Mouse (Mus musculus): ENCODE data around the gene Wdhd1. TPM values are rescaled to one million over a fixed set of nuclear protein-coding genes. Genes with fewer than 3 reads are reported as not detected.

Wdhd1 gene
- total and polyA plus RNA-seq, 2 experiments from 2014 or later = 9.7 to 10.7 TPM

DNA sequence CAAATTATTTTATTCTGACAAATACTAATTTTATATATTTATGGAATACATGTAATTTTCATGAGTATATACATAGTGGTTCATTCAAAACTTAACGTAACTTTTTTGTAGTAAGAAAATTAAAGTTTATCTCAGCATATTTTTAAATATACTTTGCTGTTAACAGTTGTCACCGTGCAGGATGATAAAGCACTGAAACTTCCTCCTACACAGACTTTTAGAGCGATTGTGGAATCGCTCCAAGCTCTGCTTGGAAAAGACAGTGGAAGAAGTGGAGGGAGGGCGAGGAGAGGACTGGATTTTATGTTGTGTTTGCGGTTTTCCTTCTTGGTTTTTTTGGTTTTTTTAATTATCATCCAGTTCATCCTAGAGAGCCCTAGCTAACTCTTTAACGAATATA lies 6.9 kb upstream of the Wdhd1 start:
- ATAC-seq = no peak

DNA sequence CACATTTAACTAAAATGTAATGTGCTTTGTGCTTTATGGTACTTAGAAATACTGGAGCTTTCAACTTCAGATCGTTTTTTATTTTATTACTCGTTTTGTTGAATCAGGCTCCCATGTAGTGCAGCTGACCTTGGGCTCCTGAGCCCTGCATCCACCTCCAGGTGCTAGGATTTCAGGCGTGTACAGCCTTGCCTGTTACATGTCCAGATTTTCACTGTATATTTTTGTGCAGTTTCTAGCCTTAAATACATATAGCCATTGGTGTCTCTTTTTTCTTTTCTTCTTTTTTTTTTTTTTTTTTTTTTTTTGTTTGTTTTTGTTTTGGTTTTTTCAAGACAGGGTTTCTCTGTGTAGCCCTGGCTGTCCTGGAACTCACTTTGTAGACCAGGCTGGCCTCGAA lies 4.9 kb upstream of the Wdhd1 start:
- Histone ChIP-seq H3K9me3 (ENCODE audit: low read length) (no peaks in the 10 kb centered on the region), H3K4me1 (ENCODE audit: insufficient read depth, low read length) (no peaks in the 10 kb centered on the region), H3K4me2 (ENCODE audit: low read depth, low read length) (no peak overlapping the region), H3K36me3 (ENCODE audit: insufficient read depth, low read length) (no peaks in the 10 kb centered on the region), H3K27ac (no peak overlapping the region), H3K9ac (replicated peaks; ENCODE audit: low read length) (no peak overlapping the region), H3K4me3 (ENCODE audit: low read length) (no peak overlapping the region), H3K27me3 (ENCODE audit: insufficient read depth, low read length) (no peaks in the 10 kb centered on the region)
- ATAC-seq (no peak), DNase-seq (ENCODE audit: low spot score) (no peak)
- 97% methylated on average over 4 of the region's 4 CpGs for WGBS
- TF ChIP-seq CTCF (IDR thresholded peaks at IDR 0.05; ENCODE audit: low read depth) = no peak

More for the DNA sequence above, 6.9 kb upstream of the Wdhd1 start:
- Histone ChIP-seq H3K9me3 (ENCODE audit: low read length) (no peaks in the 10 kb centered on the region), H3K4me1 (ENCODE audit: insufficient read depth, low read length) (no peaks in the 10 kb centered on the region), H3K4me3 (ENCODE audit: low read length) (no peak overlapping the region), H3K9ac (replicated peaks; ENCODE audit: low read length) (no peak overlapping the region), H3K27ac (no peak overlapping the region), H3K4me2 (ENCODE audit: low read depth, low read length) (no peak overlapping the region), H3K27me3 (ENCODE audit: insufficient read depth, low read length) (no peaks in the 10 kb centered on the region), H3K36me3 (ENCODE audit: insufficient read depth, low read length) (no peaks in the 10 kb centered on the region)
- 88% methylated on average over 7 of the region's 7 CpGs for WGBS
- no peak for TF ChIP-seq CTCF (IDR thresholded peaks at IDR 0.05; ENCODE audit: low read depth)
- DNase-seq (ENCODE audit: low spot score) = no peak

DNA sequence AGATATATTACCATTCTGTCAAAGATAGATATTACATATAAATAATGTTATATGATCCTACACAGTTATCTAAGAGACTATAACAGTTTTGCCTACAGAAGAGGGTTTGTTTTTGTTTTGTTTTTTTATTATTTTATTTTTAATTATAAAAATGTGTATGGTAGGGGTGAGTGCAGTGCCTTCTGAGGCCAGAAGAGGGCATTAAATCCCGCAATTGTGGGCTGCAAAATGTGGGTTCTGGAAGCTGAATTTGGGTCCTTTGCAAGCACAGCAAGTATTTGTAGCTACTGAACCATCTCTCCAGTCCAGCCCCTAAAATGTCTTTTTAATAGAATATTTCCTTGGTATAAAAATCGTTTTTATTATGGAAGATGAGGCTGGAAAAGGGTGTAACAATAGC lies 2.4 kb upstream of the Wdhd1 start:
- Histone ChIP-seq H3K9me3 (ENCODE audit: low read length) (no peaks in the 10 kb centered on the region), H3K36me3 (ENCODE audit: insufficient read depth, low read length) (no peaks in the 10 kb centered on the region), H3K4me3 (ENCODE audit: low read length) (no peak overlapping the region), H3K27ac (no peak overlapping the region), H3K4me1 (ENCODE audit: insufficient read depth, low read length) (no peaks in the 10 kb centered on the region), H3K4me2 (ENCODE audit: low read depth, low read length) (no peak overlapping the region), H3K27me3 (ENCODE audit: insufficient read depth, low read length) (no peaks in the 10 kb centered on the region), H3K9ac (replicated peaks; ENCODE audit: low read length) (no peak overlapping the region)
- ATAC-seq = no peak
- WGBS = 87% methylated on average over 2 of the region's 2 CpGs
- DNase-seq (ENCODE audit: low spot score) = no peak
- TF ChIP-seq CTCF (IDR thresholded peaks at IDR 0.05; ENCODE audit: low read depth) = no peak; the same call in 1 of the 2 replicates

DNA sequence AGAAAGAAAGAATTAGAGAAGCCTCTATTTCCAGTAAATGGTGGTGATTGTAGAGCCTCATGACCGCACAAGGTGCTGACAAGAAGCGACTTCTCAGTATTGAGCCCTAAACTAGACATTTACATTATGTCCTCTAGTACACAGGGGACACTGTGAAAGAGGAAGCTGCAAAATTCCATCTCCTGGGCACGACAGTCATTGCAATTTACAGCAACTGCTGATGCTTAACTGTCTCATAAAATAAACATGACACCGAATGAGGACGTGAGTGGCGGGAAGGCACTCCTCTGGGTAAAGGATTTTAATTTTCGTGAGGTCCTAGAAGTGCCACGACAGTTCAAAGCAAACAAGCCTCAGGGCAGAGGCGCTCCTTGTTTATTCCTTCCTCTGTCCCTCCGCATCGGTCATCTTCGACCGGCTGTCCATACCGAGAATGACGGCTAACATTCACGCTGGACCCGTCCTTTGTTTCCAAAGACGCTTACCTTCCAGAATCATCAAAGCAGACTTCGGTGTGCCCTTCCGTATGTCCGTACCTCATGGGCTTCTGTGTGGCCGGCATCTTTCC lies 537 bp downstream of the Wdhd1 start:
- Histone ChIP-seq H3K4me1 (ENCODE audit: insufficient read depth, low read length) (no peaks in the 10 kb centered on the region), H3K27ac (peak overlapping the region; percentile 95), H3K27me3 (ENCODE audit: insufficient read depth, low read length) (no peaks in the 10 kb centered on the region), H3K9ac (replicated peaks; ENCODE audit: low read length) (peak overlapping the region; percentile 83), H3K9me3 (ENCODE audit: low read length) (no peaks in the 10 kb centered on the region), H3K36me3 (ENCODE audit: insufficient read depth, low read length) (no peaks in the 10 kb centered on the region), H3K4me2 (ENCODE audit: low read depth, low read length) (peak overlapping the region; percentile 56), H3K4me3 (ENCODE audit: low read length) (peak overlapping the region; percentile 95)
- DNase-seq (ENCODE audit: low spot score) (peak; percentile 17), ATAC-seq (peak; percentile 1; the same call in 1 of the 2 replicates)
- WGBS = 2% methylated on average over 22 of the region's 22 CpGs
- TF ChIP-seq CTCF (IDR thresholded peaks at IDR 0.05; ENCODE audit: low read depth) = peak; percentile 14

DNA sequence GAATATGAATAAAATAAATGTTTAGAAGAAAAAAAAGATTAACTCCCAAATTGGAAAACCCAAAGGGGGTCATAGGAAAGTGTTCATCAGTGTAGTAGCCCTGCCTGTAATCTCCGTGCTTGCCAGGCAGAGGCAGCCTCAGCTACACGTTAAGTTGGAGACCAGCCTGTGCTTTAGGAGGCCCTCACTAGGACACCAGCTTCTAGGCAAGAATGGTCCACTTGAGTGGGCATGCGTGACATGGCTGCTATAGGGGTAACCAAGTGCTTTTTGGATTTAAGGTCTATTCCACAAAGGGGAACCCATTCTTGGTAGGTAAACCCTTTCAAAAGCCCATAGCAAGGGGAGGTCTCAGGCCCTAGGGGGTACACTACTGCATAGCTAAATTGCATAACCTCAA lies 1.2 kb downstream of the Wdhd1 start:
- Histone ChIP-seq H3K9ac (replicated peaks; ENCODE audit: low read length) (no peak overlapping the region), H3K4me2 (ENCODE audit: low read depth, low read length) (peak overlapping the region; percentile 56), H3K4me1 (ENCODE audit: insufficient read depth, low read length) (no peaks in the 10 kb centered on the region), H3K9me3 (ENCODE audit: low read length) (no peaks in the 10 kb centered on the region), H3K4me3 (ENCODE audit: low read length) (peak overlapping the region; percentile 95), H3K27me3 (ENCODE audit: insufficient read depth, low read length) (no peaks in the 10 kb centered on the region), H3K36me3 (ENCODE audit: insufficient read depth, low read length) (no peaks in the 10 kb centered on the region), H3K27ac (no peak overlapping the region)
- ATAC-seq (no peak), DNase-seq (ENCODE audit: low spot score) (peak; percentile 8)
- TF ChIP-seq CTCF (IDR thresholded peaks at IDR 0.05; ENCODE audit: low read depth) = peak; percentile 19; the same call in 1 of the 2 replicates
- WGBS = 17% methylated on average over 3 of the region's 3 CpGs

DNA sequence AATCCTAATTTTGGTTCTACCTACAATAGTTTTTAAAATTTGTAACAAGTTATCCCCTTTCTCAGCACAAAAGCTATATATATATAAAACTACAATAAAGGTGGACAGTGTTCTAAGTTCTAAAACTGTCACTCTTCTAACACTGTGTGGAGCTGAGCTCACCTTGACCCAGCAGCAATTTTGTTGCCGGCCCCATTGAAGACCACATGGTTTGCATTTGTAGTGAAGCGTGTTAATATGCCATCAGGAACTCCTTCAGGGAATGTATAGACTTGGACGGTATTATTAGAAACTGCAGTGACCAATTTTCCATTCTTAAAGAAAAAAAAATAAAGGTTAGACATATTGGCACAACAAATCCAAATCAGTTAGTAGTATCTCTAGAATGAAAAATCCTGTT lies 2.9 kb downstream of the Wdhd1 start:
- Histone ChIP-seq H3K9ac (replicated peaks; ENCODE audit: low read length) (no peak overlapping the region), H3K9me3 (ENCODE audit: low read length) (no peaks in the 10 kb centered on the region), H3K27me3 (ENCODE audit: insufficient read depth, low read length) (no peaks in the 10 kb centered on the region), H3K4me3 (ENCODE audit: low read length) (no peak overlapping the region), H3K4me2 (ENCODE audit: low read depth, low read length) (no peak overlapping the region), H3K4me1 (ENCODE audit: insufficient read depth, low read length) (no peaks in the 10 kb centered on the region), H3K27ac (no peak overlapping the region), H3K36me3 (ENCODE audit: insufficient read depth, low read length) (peaks cover 6% of the 10 kb centered on the region)
- DNase-seq (ENCODE audit: low spot score) (no peak), ATAC-seq (no peak)
- 70% methylated on average over 3 of the region's 3 CpGs for WGBS
- no peak for TF ChIP-seq CTCF (IDR thresholded peaks at IDR 0.05; ENCODE audit: low read depth)

DNA sequence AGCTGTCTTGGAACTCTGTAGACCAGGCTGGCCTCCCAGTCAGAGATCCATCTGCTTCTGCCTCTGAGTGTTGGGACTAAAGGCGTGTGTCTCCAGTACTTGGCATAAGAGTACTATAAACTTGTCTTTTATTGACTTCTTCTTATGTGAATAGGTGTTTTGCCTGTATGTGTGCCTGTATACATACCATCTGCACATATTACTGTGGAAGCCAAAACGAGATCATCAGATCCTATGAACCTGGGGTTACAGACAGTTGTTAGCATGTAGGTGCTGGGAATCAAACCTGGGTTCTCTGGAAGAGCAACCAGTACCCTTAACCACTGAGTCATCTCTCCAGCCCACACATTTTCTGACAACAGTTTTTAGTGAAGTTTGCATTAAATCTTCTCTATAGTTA lies 7.0 kb downstream of the Wdhd1 start:
- peaks cover 27% of the 10 kb centered on the region for H3K36me3 ChIP-seq (ENCODE audit: insufficient read depth, low read length)
- no peak for TF ChIP-seq CTCF (IDR thresholded peaks at IDR 0.05; ENCODE audit: low read depth)
- no peak overlapping the region for H3K4me2 ChIP-seq (ENCODE audit: low read depth, low read length)
- no peak for DNase-seq (ENCODE audit: low spot score)
- no peak overlapping the region for H3K9ac ChIP-seq (replicated peaks; ENCODE audit: low read length)
- H3K4me3 ChIP-seq (ENCODE audit: low read length) = no peak overlapping the region
- no peaks in the 10 kb centered on the region for H3K27me3 ChIP-seq (ENCODE audit: insufficient read depth, low read length)
- no peaks in the 10 kb centered on the region for H3K4me1 ChIP-seq (ENCODE audit: insufficient read depth, low read length)
- ATAC-seq = no peak
- H3K27ac ChIP-seq = no peak overlapping the region
- WGBS = 98% methylated on average over 2 of the region's 2 CpGs
- H3K9me3 ChIP-seq (ENCODE audit: low read length) = no peaks in the 10 kb centered on the region

Measured in hindbrain, postnatal 0 days (tissue).